Comparison of ENCODE assay signal across 8 mouse cellular contexts in the genomic region with DNA sequence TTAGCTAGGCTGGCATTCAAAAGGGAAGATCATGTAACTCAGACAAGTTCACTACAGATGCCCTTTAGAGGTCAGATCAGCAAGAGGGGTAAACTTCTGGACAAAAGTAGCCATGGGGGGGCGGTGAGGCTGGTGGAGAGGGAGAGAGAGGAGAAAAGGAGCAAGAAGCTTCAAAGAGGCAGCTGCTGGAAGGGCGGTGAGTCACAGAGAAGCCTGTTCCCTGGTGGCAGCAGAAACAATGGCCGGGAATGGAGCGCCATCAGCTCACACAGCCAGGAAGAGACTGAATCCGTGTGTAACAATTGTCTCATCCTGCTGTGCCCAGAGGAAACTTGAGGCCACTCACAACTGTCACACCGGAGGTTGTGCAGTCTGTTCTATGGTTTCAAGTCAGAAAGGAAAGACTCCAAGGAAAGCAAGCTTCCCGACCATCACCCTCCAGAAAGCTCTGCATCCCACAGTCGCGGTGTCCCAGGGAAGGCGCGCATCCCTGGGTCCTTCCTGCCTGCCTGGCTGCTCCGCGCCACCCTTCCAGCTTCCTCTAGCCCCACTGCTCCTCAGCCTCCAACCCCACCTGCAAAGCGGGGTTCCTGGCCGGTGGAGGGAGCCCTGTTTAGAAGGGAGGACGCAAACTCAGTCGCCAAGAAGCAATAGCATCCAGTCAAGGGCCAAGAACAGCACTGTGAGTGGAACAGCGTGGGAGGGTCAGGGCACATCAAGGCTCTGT. TPM values are rescaled to one million over a fixed set of nuclear protein-coding genes. Genes with fewer than 3 reads are reported as not detected.
DNase-seq lines count a peak whose midpoint lies in the region.

No protein-coding gene starts in this region.

- peak; percentile 40 for DNase-seq in adrenal gland, adult 2 months
- no peak for DNase-seq in adrenal gland, adult 18-20 months (ENCODE audit: low spot score in 2 of 2)
- peak; percentile 58 for DNase-seq in embryo, embryonic 11 days
- peak; percentile 34 to 37 for DNase-seq in heart, postnatal 14 days
- peak; percentile 27 for DNase-seq in lung, postnatal 14 days
- DNase-seq in natural killer cell, adult 2 months (ENCODE audit: low spot score in 2 of 2) = no peak
- no peak for DNase-seq in thymus, postnatal 0 days (ENCODE audit: low spot score)
- no peak for DNase-seq in cerebellum, adult 8-10 months

- intact Hi-C loops in heart, postnatal 14 days (cut with DNase I) = no loop called here

RNA-seq across cellular contexts. Expression of gene Rps17, which starts 9.2 kb away (rescaled TPM):
- total RNA-seq in adrenal gland, adult 2 months (2021) = 1,000 to 10,000 TPM in 1 of 2 experiments, 100 to 1,000 TPM in 1; 944 to 1,235 TPM
- polyA plus RNA-seq in adrenal gland, adult 2 months (2012; rRNA removed) = 351 and 362 TPM in 2 replicates
- total RNA-seq in adrenal gland, adult 18-20 months (2021) = 1,000 to 10,000 TPM; 1,108 to 1,124 TPM
- total RNA-seq in heart, postnatal 14 days (2021) = 100 to 1,000 TPM; 818 to 856 TPM
- polyA plus RNA-seq in thymus, postnatal 0 days (2015; fragmentation: Nextera tagmentation; extraction: Ambion mirVana) = 1,759 and 1,761 TPM in 2 replicates

Comparison
In these comparisons a context has a peak if more than half of its experiments do, and no peak if none do; other contexts are left out.
1. DNase-seq: peak in adrenal gland, adult 2 months (single experiment), embryo, embryonic 11 days (single experiment), heart, postnatal 14 days (2 of 2) and lung, postnatal 14 days (single experiment); none in adrenal gland, adult 18-20 months (0 of 2), natural killer cell, adult 2 months (0 of 2), thymus, postnatal 0 days (single experiment) and cerebellum, adult 8-10 months (single experiment).